Mouse (Mus musculus): Measurements from ENCODE around the gene Defb46. TPM values are rescaled to one million over a fixed set of nuclear protein-coding genes. Genes with fewer than 3 reads are reported as not detected.

Defb46 gene
- polyA plus RNA-seq (2012; fragmentation: generic; extraction: Trizol), result not detected

DNA sequence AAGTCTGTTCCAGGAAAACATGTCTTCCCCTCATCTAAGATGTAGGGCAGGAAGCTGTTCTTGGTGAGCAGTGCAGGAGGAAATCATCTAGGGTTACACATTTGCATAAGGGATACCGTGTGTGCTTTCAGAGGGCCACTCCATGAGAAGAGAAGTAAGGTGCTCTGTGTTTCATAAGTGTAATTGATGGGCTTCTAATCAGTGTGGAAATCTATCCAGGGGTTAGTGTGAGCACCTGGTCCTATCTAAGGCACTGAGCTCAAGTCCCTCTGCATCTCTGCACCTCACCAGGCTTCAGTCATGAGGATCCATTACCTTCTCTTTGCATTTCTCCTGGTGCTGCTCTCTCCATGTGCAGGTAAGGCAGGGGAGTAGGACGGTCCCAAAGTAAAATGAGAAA lies at the start of gene Defb46:
TSS of gene Defb46 (plus strand) at position 301 of the 400 bp plus-strand sequence.
- H3ac ChIP-seq (ENCODE audit: control insufficient read depth, insufficient read length), result no peak within 1 kb of the TSS
- TF ChIP-seq REST (IDR thresholded peaks at IDR 0.05; ENCODE audit: insufficient read depth, insufficient read length), result no peak
- TF ChIP-seq USF1 (IDR thresholded peaks at IDR 0.05; ENCODE audit: low read depth), result no peak
- no peak for TF ChIP-seq POLR2AphosphoS2 (IDR thresholded peaks at IDR 0.05; ENCODE audit: insufficient read length, low read depth)
- no peak for TF ChIP-seq MAX (IDR thresholded peaks at IDR 0.05; ENCODE audit: low read depth)
- no peak for TF ChIP-seq POLR2A (IDR thresholded peaks at IDR 0.05; ENCODE audit: insufficient read length, low read depth)
- no peak for TF ChIP-seq SRF (IDR thresholded peaks at IDR 0.05; ENCODE audit: control insufficient read depth, insufficient read length, low read depth)

DNA sequence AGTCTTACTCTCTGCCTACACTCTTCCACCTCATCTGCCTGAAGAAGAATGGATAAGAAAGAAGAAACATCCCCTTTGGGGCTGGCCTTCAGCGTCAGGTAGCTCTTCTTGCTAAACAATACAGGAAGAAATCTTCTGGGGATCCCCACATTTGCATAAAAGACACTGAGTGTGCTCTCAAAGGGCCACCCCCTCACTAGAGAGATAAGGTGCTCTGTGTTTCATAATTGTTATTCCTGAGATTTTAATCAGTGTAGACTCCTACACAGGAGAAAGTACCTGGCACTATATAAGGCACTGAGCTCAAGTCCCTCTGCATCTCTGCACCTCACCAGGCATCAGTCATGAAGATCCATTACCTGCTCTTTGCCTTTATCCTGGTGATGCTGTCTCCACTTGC lies 14.6 kb upstream of the Defb46 start, which contains the start of gene Defb6:
TSS of gene Defb6 (plus strand) at position 318 of the 400 bp plus-strand sequence.
- no peak for TF ChIP-seq POLR2A (IDR thresholded peaks at IDR 0.05; ENCODE audit: insufficient read length, low read depth)
- no peak for TF ChIP-seq POLR2AphosphoS2 (IDR thresholded peaks at IDR 0.05; ENCODE audit: insufficient read length, low read depth)
- TF ChIP-seq USF1 (IDR thresholded peaks at IDR 0.05; ENCODE audit: low read depth), result no peak
- TF ChIP-seq MAX (IDR thresholded peaks at IDR 0.05; ENCODE audit: low read depth), result no peak
- no peak for TF ChIP-seq REST (IDR thresholded peaks at IDR 0.05; ENCODE audit: insufficient read depth, insufficient read length)
- TF ChIP-seq CEBPB (IDR thresholded peaks at IDR 0.05; ENCODE audit: insufficient read depth, poor library complexity, severe bottlenecking), result no peak
- no peak for TF ChIP-seq MYOD1 (IDR thresholded peaks at IDR 0.05; ENCODE audit: control insufficient read depth in 1 of 3, insufficient read length in 2 of 3, low read depth in 2 of 3)
- no peak for TF ChIP-seq TCF12 (IDR thresholded peaks at IDR 0.05; ENCODE audit: insufficient read depth, poor library complexity, severe bottlenecking)
- no peak for TF ChIP-seq TCF3 (IDR thresholded peaks at IDR 0.05; ENCODE audit: insufficient read length, low read depth)
- no peak for TF ChIP-seq SRF (IDR thresholded peaks at IDR 0.05; ENCODE audit: control insufficient read depth, insufficient read length, low read depth)
- no peak for TF ChIP-seq MYOG (IDR thresholded peaks at IDR 0.05; ENCODE audit: control insufficient read depth in 1 of 3, insufficient read depth in 1 of 3, insufficient read length in 2 of 3, low read depth in 2 of 3)
- TF ChIP-seq E2F4 (IDR thresholded peaks at IDR 0.05; ENCODE audit: insufficient read depth), result no peak
- Histone ChIP-seq H3K79me2 (ENCODE audit: control insufficient read depth, insufficient read depth) (no peaks in the 10 kb centered on the region), H3K4me3 (no peak within 1 kb of the TSS), H3K4me2 (ENCODE audit: low read depth) (no peak within 1 kb of the TSS), H3K27me3 (ENCODE audit: control insufficient read depth, insufficient read depth, insufficient read length) (no peaks in the 10 kb centered on the region), H3ac (ENCODE audit: control insufficient read depth, insufficient read length) (no peak within 1 kb of the TSS), H3K36me3 (ENCODE audit: control insufficient read depth, insufficient read depth) (no peaks in the 10 kb centered on the region)

More for the DNA sequence above, at the start of gene Defb46:
- no peaks in the 10 kb centered on the region for H3K79me2 ChIP-seq (ENCODE audit: control insufficient read depth, insufficient read depth)
- no peak within 1 kb of the TSS for H3K4me3 ChIP-seq
- H3K27me3 ChIP-seq (ENCODE audit: control insufficient read depth, insufficient read depth, insufficient read length), result no peaks in the 10 kb centered on the region
- H3K4me2 ChIP-seq (ENCODE audit: low read depth), result no peak within 1 kb of the TSS
- no peaks in the 10 kb centered on the region for H3K36me3 ChIP-seq (ENCODE audit: control insufficient read depth, insufficient read depth)

DNA sequence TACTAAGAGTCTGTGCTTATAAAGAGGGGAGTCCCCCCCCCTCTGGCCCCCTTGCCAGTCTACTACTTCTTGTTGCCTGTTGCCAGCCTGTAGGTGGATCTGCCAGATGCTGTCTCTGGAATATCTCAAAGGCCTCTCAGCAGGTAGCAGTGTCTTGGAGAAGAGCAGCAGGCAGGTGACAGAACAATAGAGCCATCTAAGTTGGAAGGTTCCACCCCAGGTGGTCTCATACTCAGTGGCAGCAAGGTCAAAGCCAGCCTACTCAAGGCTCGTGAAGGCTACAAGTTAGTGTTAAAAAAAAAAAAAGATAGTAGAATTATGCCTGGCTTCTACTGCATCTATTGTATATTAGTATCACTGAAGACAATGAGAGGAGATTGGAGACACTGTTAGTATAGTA lies 1.6 kb upstream of the Defb46 start:
- H3K4me3 ChIP-seq, result no peak overlapping the region
- H3K4me2 ChIP-seq (ENCODE audit: low read depth), result no peak overlapping the region
- no peaks in the 10 kb centered on the region for H3K36me3 ChIP-seq (ENCODE audit: control insufficient read depth, insufficient read depth)
- H3K27me3 ChIP-seq (ENCODE audit: control insufficient read depth, insufficient read depth, insufficient read length), result no peaks in the 10 kb centered on the region
- no peaks in the 10 kb centered on the region for H3K79me2 ChIP-seq (ENCODE audit: control insufficient read depth, insufficient read depth)
- H3ac ChIP-seq (ENCODE audit: control insufficient read depth, insufficient read length), result no peak overlapping the region
- TF ChIP-seq REST (IDR thresholded peaks at IDR 0.05; ENCODE audit: insufficient read depth, insufficient read length), result no peak
- no peak for TF ChIP-seq CEBPB (IDR thresholded peaks at IDR 0.05; ENCODE audit: insufficient read depth, poor library complexity, severe bottlenecking)
- no peak for TF ChIP-seq TCF12 (IDR thresholded peaks at IDR 0.05; ENCODE audit: insufficient read depth, poor library complexity, severe bottlenecking)
- TF ChIP-seq SRF (IDR thresholded peaks at IDR 0.05; ENCODE audit: control insufficient read depth, insufficient read length, low read depth), result no peak
- TF ChIP-seq MAX (IDR thresholded peaks at IDR 0.05; ENCODE audit: low read depth), result no peak
- TF ChIP-seq POLR2A (IDR thresholded peaks at IDR 0.05; ENCODE audit: insufficient read length, low read depth), result no peak
- no peak for TF ChIP-seq MYOG (IDR thresholded peaks at IDR 0.05; ENCODE audit: control insufficient read depth in 1 of 3, insufficient read depth in 1 of 3, insufficient read length in 2 of 3, low read depth in 2 of 3)
- no peak for TF ChIP-seq E2F4 (IDR thresholded peaks at IDR 0.05; ENCODE audit: insufficient read depth)
- no peak for TF ChIP-seq MYOD1 (IDR thresholded peaks at IDR 0.05; ENCODE audit: control insufficient read depth in 1 of 3, insufficient read length in 2 of 3, low read depth in 2 of 3)
- no peak for TF ChIP-seq USF1 (IDR thresholded peaks at IDR 0.05; ENCODE audit: low read depth)
- TF ChIP-seq POLR2AphosphoS2 (IDR thresholded peaks at IDR 0.05; ENCODE audit: insufficient read length, low read depth), result no peak
- TF ChIP-seq TCF3 (IDR thresholded peaks at IDR 0.05; ENCODE audit: insufficient read length, low read depth), result no peak

DNA sequence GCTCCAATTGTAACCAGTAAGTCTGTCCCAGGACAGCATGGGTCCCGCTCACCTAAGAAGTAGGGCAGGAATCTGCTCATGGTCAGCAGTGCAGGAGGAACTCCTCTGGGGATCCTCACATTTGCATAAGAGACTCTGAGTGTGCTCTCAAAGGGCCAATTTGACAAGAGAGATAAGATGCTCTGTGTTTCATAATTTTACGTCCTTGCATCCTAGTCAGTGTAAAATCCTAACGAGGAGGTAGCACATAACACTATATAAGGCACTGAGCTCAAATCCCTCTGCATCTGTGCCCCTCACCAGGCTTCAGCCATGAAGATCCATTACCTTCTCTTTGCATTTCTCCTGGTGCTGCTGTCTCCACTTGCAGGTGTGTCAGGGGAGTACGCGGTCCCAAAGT lies 7.6 kb downstream of the Defb46 start, which contains the start of gene Defb5:
TSS of gene Defb5 (plus strand) at position 301 of the 400 bp plus-strand sequence.
- Histone ChIP-seq H3K79me2 (ENCODE audit: control insufficient read depth, insufficient read depth) (no peaks in the 10 kb centered on the region), H3K36me3 (ENCODE audit: control insufficient read depth, insufficient read depth) (no peaks in the 10 kb centered on the region), H3K4me3 (no peak within 1 kb of the TSS), H3K27me3 (ENCODE audit: control insufficient read depth, insufficient read depth, insufficient read length) (no peaks in the 10 kb centered on the region), H3K4me2 (ENCODE audit: low read depth) (no peak within 1 kb of the TSS), H3ac (ENCODE audit: control insufficient read depth, insufficient read length) (no peak within 1 kb of the TSS)
- TF ChIP-seq MAX (IDR thresholded peaks at IDR 0.05; ENCODE audit: low read depth), result no peak
- no peak for TF ChIP-seq CEBPB (IDR thresholded peaks at IDR 0.05; ENCODE audit: insufficient read depth, poor library complexity, severe bottlenecking)
- no peak for TF ChIP-seq MYOD1 (IDR thresholded peaks at IDR 0.05; ENCODE audit: control insufficient read depth in 1 of 3, insufficient read length in 2 of 3, low read depth in 2 of 3)
- TF ChIP-seq E2F4 (IDR thresholded peaks at IDR 0.05; ENCODE audit: insufficient read depth), result no peak
- no peak for TF ChIP-seq POLR2A (IDR thresholded peaks at IDR 0.05; ENCODE audit: insufficient read length, low read depth)
- no peak for TF ChIP-seq REST (IDR thresholded peaks at IDR 0.05; ENCODE audit: insufficient read depth, insufficient read length)
- TF ChIP-seq SRF (IDR thresholded peaks at IDR 0.05; ENCODE audit: control insufficient read depth, insufficient read length, low read depth), result no peak
- no peak for TF ChIP-seq TCF12 (IDR thresholded peaks at IDR 0.05; ENCODE audit: insufficient read depth, poor library complexity, severe bottlenecking)
- TF ChIP-seq POLR2AphosphoS2 (IDR thresholded peaks at IDR 0.05; ENCODE audit: insufficient read length, low read depth), result no peak
- no peak for TF ChIP-seq USF1 (IDR thresholded peaks at IDR 0.05; ENCODE audit: low read depth)
- no peak for TF ChIP-seq TCF3 (IDR thresholded peaks at IDR 0.05; ENCODE audit: insufficient read length, low read depth)
- TF ChIP-seq MYOG (IDR thresholded peaks at IDR 0.05; ENCODE audit: control insufficient read depth in 1 of 3, insufficient read depth in 1 of 3, insufficient read length in 2 of 3, low read depth in 2 of 3), result no peak
